Mouse (Mus musculus) MEL (cell line): ENCODE data around the gene Abhd2. TPM values are rescaled to one million over a fixed set of nuclear protein-coding genes. Genes with fewer than 3 reads are reported as not detected.
A peak's percentile ranks its signal among the peaks of the same experiment; 100 is the strongest.

Source experiments
- DNase-seq: peaks from one replicate; pipeline ENCODE4 v3.0.0; 2011; ENCODE audit warnings: low read depth, low spot score
- H3K27ac ChIP-seq: 2 replicates; pipeline ENCODE4 v1.5.1; 2012; ENCODE audit warnings: low read depth, mild to moderate bottlenecking, control low read depth, low read length, moderate library complexity; ENCODE audit not compliant: control insufficient read depth
- H3K27me3 ChIP-seq, 2 experiments: fragments of 150-350 bp in 1 of 2; sonication (generic) in 1 of 2; 2 replicates each; pipeline ENCODE4 v1.6.1; 2012; ENCODE audit warnings: low read length in 2 of 2, mild to moderate bottlenecking in 2 of 2, improper control_type of control experiment in 1 of 2, moderate library complexity in 1 of 2; ENCODE audit not compliant: insufficient read depth in 2 of 2, control insufficient read depth in 1 of 2
- H3K36me3 ChIP-seq, 2 experiments: 2 replicates each; pipeline ENCODE4 v1.6.1; 2012 to 2014; ENCODE audit warnings: low read length in 2 of 2, improper control_type of control experiment in 1 of 2, inconsistent platforms in 1 of 2, mild to moderate bottlenecking in 1 of 2; ENCODE audit not compliant: insufficient read depth in 2 of 2, control insufficient read depth in 1 of 2
- H3K4me1 ChIP-seq, 2 experiments: fragments of 150-350 bp in 1 of 2; sonication (generic) in 1 of 2; 2 replicates each; pipeline ENCODE4 v1.6.1; 2012; ENCODE audit warnings: low read length in 2 of 2, improper control_type of control experiment in 1 of 2, mild to moderate bottlenecking in 1 of 2; ENCODE audit not compliant: insufficient read depth in 2 of 2, control insufficient read depth in 1 of 2
- H3K4me3 ChIP-seq, 2 experiments: fragments of 150-350 bp in 1 of 2; sonication (generic) in 1 of 2; 2 replicates each; pipeline ENCODE4 v1.5.1; 2012; ENCODE audit warnings: low read depth in 2 of 2, low read length in 2 of 2, mild to moderate bottlenecking in 2 of 2, moderate library complexity in 2 of 2, control low read depth in 1 of 2, improper control_type of control experiment in 1 of 2; ENCODE audit not compliant: control insufficient read depth in 1 of 2, insufficient read depth in 1 of 2
- H3K79me2 ChIP-seq: 2 replicates; pipeline ENCODE4 v1.6.1; 2012; ENCODE audit warnings: mild to moderate bottlenecking, low read length, moderate library complexity; ENCODE audit not compliant: control insufficient read depth, poor library complexity, insufficient read depth
- H3K9ac ChIP-seq: 2 replicates; pipeline ENCODE4 v1.6.1; 2012; ENCODE audit warnings: low read depth, mild to moderate bottlenecking, control low read depth, low read length, moderate library complexity; ENCODE audit not compliant: control insufficient read depth, poor library complexity, severe bottlenecking
- H3K9me3 ChIP-seq: fragments of 150-350 bp; sonication (generic); replicated peaks from 2 replicates; pipeline ENCODE4 v1.6.1; 2012; ENCODE audit warnings: mild to moderate bottlenecking, low read length, improper control_type of control experiment, moderate library complexity; ENCODE audit not compliant: insufficient read depth
- CHD2 ChIP-seq: IDR thresholded peaks from 2 replicates; pipeline ENCODE4 v1.6.1; 2011; ENCODE audit warnings: low read length, improper control_type of control experiment
- CTCF ChIP-seq, 3 experiments: IDR thresholded peaks in 2 of 3; conservative IDR thresholded peaks in 1 of 3; 2 replicates each; pipeline ENCODE4 v1.5.1; 2011 to 2012; ENCODE audit warnings: low read length in 3 of 3, low read depth in 2 of 3, mild to moderate bottlenecking in 2 of 3, improper control_type of control experiment in 1 of 3, inconsistent platforms in 1 of 3, mixed read lengths in 1 of 3, moderate library complexity in 1 of 3; ENCODE audit not compliant: control insufficient read depth in 1 of 3, insufficient read depth in 1 of 3, poor library complexity in 1 of 3, severe bottlenecking in 1 of 3
- ETS1 ChIP-seq: IDR thresholded peaks from 2 replicates; pipeline ENCODE4 v1.6.1; 2012; ENCODE audit warnings: low read depth, mild to moderate bottlenecking, inconsistent platforms, low read length, improper control_type of control experiment, moderate library complexity
- JUND ChIP-seq: IDR thresholded peaks from 2 replicates; pipeline ENCODE4 v1.6.1; 2011; ENCODE audit warnings: low read depth, mild to moderate bottlenecking, improper control_type of control experiment, low read length
- KAT2A ChIP-seq: conservative IDR thresholded peaks from 2 replicates; pipeline ENCODE4 v1.6.1; 2012; ENCODE audit warnings: low read depth, low read length, improper control_type of control experiment, inconsistent platforms
- MAX ChIP-seq: IDR thresholded peaks from 2 replicates; pipeline ENCODE4 v1.6.1; 2011; ENCODE audit warnings: low read length, improper control_type of control experiment
- MYC ChIP-seq: IDR thresholded peaks from 2 replicates; pipeline ENCODE4 v1.6.1; 2011; ENCODE audit warnings: low read depth, mild to moderate bottlenecking, low read length, improper control_type of control experiment, moderate library complexity
- POLR2AphosphoS5 ChIP-seq: IDR thresholded peaks from 2 replicates; pipeline ENCODE4 v1.6.1; 2012; ENCODE audit warnings: low read depth, borderline replicate concordance, mild to moderate bottlenecking, inconsistent platforms, low read length, moderate library complexity, mixed read lengths
- RAD21 ChIP-seq: IDR thresholded peaks from 2 replicates; pipeline ENCODE4 v1.6.1; 2011; ENCODE audit warnings: mild to moderate bottlenecking, low read depth, low read length, improper control_type of control experiment
- RCOR1 ChIP-seq: IDR thresholded peaks from 2 replicates; pipeline ENCODE4 v1.6.1; 2012; ENCODE audit warnings: low read depth, mild to moderate bottlenecking, inconsistent platforms, low read length, improper control_type of control experiment
- SMC3 ChIP-seq: IDR thresholded peaks from 2 replicates; pipeline ENCODE4 v1.6.1; 2011; ENCODE audit warnings: low read depth, low read length, improper control_type of control experiment
- TBP ChIP-seq: IDR thresholded peaks from 2 replicates; pipeline ENCODE4 v1.8.0; 2011; ENCODE audit warnings: low read depth, low read length, improper control_type of control experiment
- USF2 ChIP-seq, 2 experiments: IDR thresholded peaks; 2 replicates each; pipeline ENCODE4 v1.6.1; 2011 to 2012; ENCODE audit warnings: improper control_type of control experiment in 2 of 2, low read length in 2 of 2, borderline replicate concordance in 1 of 2, inconsistent platforms in 1 of 2, low read depth in 1 of 2, mild to moderate bottlenecking in 1 of 2; ENCODE audit not compliant: insufficient read depth in 1 of 2
- ZC3H11A ChIP-seq: IDR thresholded peaks from 2 replicates; pipeline ENCODE4 v1.6.1; 2012; ENCODE audit warnings: low read depth, mild to moderate bottlenecking, inconsistent platforms, low read length, improper control_type of control experiment
- ZKSCAN1 ChIP-seq: IDR thresholded peaks from 2 replicates; pipeline ENCODE4 v1.6.1; 2012; ENCODE audit warnings: low read depth, mild to moderate bottlenecking, inconsistent platforms, low read length, improper control_type of control experiment, moderate library complexity
- ZNF384 ChIP-seq: IDR thresholded peaks from 2 replicates; pipeline ENCODE4 v1.6.1; 2012; ENCODE audit warnings: low read depth, mild to moderate bottlenecking, inconsistent platforms, low read length, improper control_type of control experiment
- polyA plus RNA-seq, 2 experiments: library from polyadenylated mRNA; stranded (reverse) in 1 of 2; unstranded in 1 of 2; fragments of >175 nt in 1 of 2; fragments of >200 nt in 1 of 2; gene quantifications; 2 replicates each; pipeline versions ENCODE4 v1.2.1 to v1.2.4; 2012; ENCODE audit warnings: low replicate concordance in 2 of 2, low read depth in 1 of 2; ENCODE audit not compliant: insufficient read length in 2 of 2, insufficient read depth in 1 of 2, missing spikeins in 1 of 2
- total RNA-seq: library from RNA; depleted of rRNA; stranded (reverse); fragments of 300-350 nt; gene quantifications from 2 replicates; pipeline ENCODE4 v1.2.3, GENCODE M21; 2012

Gene Abhd2
- total and polyA plus RNA-seq, 3 experiments: 13.6 to 32.0 TPM; not detected in 1

GRCm38 (mm10) chr7:79228471-79228870, 44.5 kb upstream of the Abhd2 start:
- H3K79me2 ChIP-seq: no peaks in the 10 kb centered on the region
- H3K27me3 ChIP-seq: peaks cover 1 to 4% of the 10 kb centered on the region in 2 experiments; a peak in 2 of 4 replicates
- no peaks in the 10 kb centered on the region for H3K9me3 ChIP-seq
- peak; percentile 71 for DNase-seq
- peaks cover 0 to 9% of the 10 kb centered on the region in 2 experiments; a peak in 2 of 4 replicates for H3K4me1 ChIP-seq
- H3K27ac ChIP-seq: no peak overlapping the region
- H3K4me3 ChIP-seq: no peak overlapping the region
- TF ChIP-seq SMC3: peak; percentile 80
- TF ChIP-seq ZC3H11A: peak; percentile 49
- peak; percentile 70 for TF ChIP-seq RAD21
- TF ChIP-seq TBP: no peak
- TF ChIP-seq ZNF384: no peak
- no peak for TF ChIP-seq KAT2A
- peak; percentile 89 to 95 (median 90) for TF ChIP-seq CTCF (IDR thresholded peaks at IDR 0.05 in 2 of 3, conservative IDR thresholded peaks at IDR 0.05 in 1 of 3; ENCODE audit: control insufficient read depth in 1 of 3, insufficient read depth in 1 of 3, low read depth in 2 of 3, low read length in 3 of 3, poor library complexity in 1 of 3, severe bottlenecking in 1 of 3)
- H3K9ac ChIP-seq: no peak overlapping the region
- peaks cover 0 to 3% of the 10 kb centered on the region in 2 experiments; a peak in 2 of 4 replicates for H3K36me3 ChIP-seq

DNA sequence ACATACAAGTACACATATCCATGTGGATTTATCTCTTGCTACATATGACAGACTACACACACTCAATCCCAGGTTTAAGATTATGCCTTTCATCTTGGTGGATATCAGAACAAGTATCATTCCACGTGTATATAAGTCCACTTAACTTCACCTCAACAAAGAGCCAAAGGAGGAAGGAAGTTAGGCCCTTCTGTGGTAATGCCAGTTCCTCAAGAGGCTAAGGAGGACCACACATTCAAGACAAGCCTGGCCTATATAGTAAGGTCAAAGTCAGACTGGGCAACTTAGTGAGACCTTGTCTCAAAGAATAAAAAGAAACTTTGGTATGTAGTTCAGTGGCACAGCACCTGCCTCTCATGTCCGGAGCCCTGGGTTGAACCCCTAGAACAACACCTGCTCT, 41.4 kb upstream of the Abhd2 start:
- Histone ChIP-seq H3K4me1 (no peaks in the 10 kb centered on the region), H3K27me3 (peaks cover 3 to 4% of the 10 kb centered on the region in 2 experiments), H3K9ac (no peak overlapping the region), H3K4me3 (no peak overlapping the region), H3K9me3 (no peaks in the 10 kb centered on the region), H3K27ac (no peak overlapping the region), H3K79me2 (no peaks in the 10 kb centered on the region), H3K36me3 (no peaks in the 10 kb centered on the region)
- TF ChIP-seq POLR2AphosphoS5: no peak
- no peak for TF ChIP-seq JUND
- TF ChIP-seq USF2 (IDR thresholded peaks at IDR 0.05; ENCODE audit: borderline replicate concordance in 1 of 2, insufficient read depth in 1 of 2, low read depth in 1 of 2, low read length in 2 of 2): no peak
- TF ChIP-seq RCOR1: no peak
- no peak for DNase-seq

DNA sequence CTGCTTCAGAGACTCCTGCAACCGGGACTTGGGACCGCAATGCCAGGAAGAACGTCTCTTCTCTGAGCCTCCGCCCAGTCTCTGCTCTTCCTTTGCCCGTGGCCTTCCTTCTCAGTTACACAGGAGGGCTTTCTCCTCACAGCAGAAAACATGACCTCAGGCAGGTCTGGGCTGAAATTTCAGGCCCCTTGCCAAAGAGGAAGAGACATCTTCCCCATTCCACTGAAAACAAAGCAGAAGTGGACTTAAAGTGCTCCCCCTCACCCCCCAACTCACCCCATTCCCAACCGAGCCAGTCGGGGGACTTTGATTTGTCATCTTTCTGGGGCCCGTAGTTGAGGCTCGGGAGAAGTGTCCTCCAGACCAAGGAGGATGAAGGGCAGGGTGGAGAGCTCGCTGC, 41.0 kb upstream of the Abhd2 start:
- no peak overlapping the region for H3K27ac ChIP-seq
- TF ChIP-seq USF2 (IDR thresholded peaks at IDR 0.05; ENCODE audit: borderline replicate concordance in 1 of 2, insufficient read depth in 1 of 2, low read depth in 1 of 2, low read length in 2 of 2): no peak
- TF ChIP-seq ZKSCAN1: no peak
- TF ChIP-seq MYC: no peak
- TF ChIP-seq MAX: no peak
- no peak for TF ChIP-seq CHD2
- TF ChIP-seq RAD21: no peak
- TF ChIP-seq ETS1: no peak
- DNase-seq: peak; percentile 20

More for the DNA sequence above, 41.0 kb upstream of the Abhd2 start:
- Histone ChIP-seq H3K79me2 (no peaks in the 10 kb centered on the region), H3K36me3 (no peaks in the 10 kb centered on the region), H3K9me3 (no peaks in the 10 kb centered on the region), H3K27me3 (peaks cover 3 to 4% of the 10 kb centered on the region in 2 experiments), H3K4me1 (no peaks in the 10 kb centered on the region), H3K9ac (no peak overlapping the region), H3K4me3 (no peak overlapping the region)
